Mouse (Mus musculus) embryonic fibroblast, embryonic 13.5 days (primary cell): ENCODE measurements around the gene Pmpcb.

ENCODE experiments used
- CTCF ChIP-seq: IDR thresholded peaks from 2 replicates; pipeline ENCODE4 v1.5.1; 2011; ENCODE audit warnings: mild to moderate bottlenecking, control low read depth, low read length, moderate library complexity, borderline replicate concordance; ENCODE audit not compliant: insufficient read depth
- POLR2A ChIP-seq: IDR thresholded peaks from 2 replicates; pipeline ENCODE4 v1.6.1; 2011; ENCODE audit warnings: low read depth, mild to moderate bottlenecking, control low read depth, low read length, moderate library complexity

DNA sequence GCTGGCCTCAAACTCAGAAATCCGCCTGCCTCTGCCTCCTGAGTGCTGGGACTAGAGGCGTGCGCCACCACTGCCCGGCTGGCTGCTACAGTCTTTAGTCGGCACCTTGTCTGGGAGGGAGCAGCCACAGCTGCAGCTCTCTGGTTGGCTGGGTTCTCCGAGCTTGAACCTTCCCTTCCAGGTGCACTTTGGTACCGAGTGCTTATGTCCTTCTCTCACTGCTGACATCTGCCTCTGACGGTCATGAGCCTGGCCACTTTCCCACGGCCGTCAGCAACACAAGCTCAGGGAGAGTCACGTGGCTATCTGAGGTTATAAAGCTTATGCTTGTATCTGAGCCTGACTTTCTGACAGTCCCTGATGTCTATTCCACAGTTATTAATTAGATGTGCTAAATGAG lies 2.2 kb downstream of the Pmpcb start:
- TF ChIP-seq CTCF (no peak), POLR2A (no peak)
